In the genomic region with DNA sequence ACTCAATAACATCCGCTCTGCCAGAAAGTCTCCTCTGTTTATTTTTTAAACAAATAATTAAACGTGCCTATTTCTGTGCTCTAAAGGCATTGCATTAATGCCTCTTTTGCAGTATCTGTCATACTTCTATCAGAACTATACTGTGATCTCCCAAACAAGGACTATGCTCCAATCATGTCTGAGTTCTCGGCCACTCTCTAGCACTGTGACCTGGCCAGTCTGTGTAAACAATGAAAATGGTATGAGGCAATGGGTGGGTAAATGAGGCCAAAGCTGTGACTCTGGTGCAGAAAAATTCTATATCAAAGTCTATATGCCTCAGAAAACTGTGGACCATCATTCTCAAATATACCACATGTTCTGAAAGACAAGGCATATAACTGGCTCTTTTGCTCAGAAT, we compare ENCODE assay signal across 12 mouse cellular contexts.
"Had no signal": no experiment of that assay in that cellular context is flagged by ENCODE, and none has a peak within 500 bp of the region (broad histone marks: within the 10 kb centered on the region; RNA-seq: fewer than 3 reads in every experiment).

No protein-coding gene starts in this region.

- H3K4me1 ChIP-seq: neural tube, embryonic 15.5 days had no signal

- H3K36me3 ChIP-seq: limb, embryonic 13.5 days; midbrain, embryonic 10.5 days; neural tube, embryonic 15.5 days had no signal

- H3K9me3 ChIP-seq: limb, embryonic 13.5 days; midbrain, embryonic 10.5 days; neural tube, embryonic 15.5 days had no signal

- H3K27me3 ChIP-seq: limb, embryonic 13.5 days; neural tube, embryonic 15.5 days had no signal

- H3K9ac ChIP-seq: limb, embryonic 13.5 days; liver, embryonic 14.5 days; lung, embryonic 14.5 days; neural tube, embryonic 15.5 days had no signal

- H3K4me2 ChIP-seq: limb, embryonic 13.5 days; lung, embryonic 14.5 days; neural tube, embryonic 15.5 days had no signal

- H3K27ac ChIP-seq: layer of hippocampus, adult 2 months; liver, embryonic 14.5 days; midbrain, embryonic 10.5 days; neural tube, embryonic 15.5 days had no signal

- DNase-seq: left cerebral cortex, postnatal 4 days; midbrain, embryonic 14.5 days; right cerebral cortex, adult 18-20 months; right cerebral cortex, postnatal 25 days; thymus, postnatal 4 days had no signal

- H3K4me3 ChIP-seq: layer of hippocampus, adult 2 months; limb, embryonic 13.5 days; midbrain, embryonic 10.5 days; myocyte; neural tube, embryonic 15.5 days had no signal
